Mouse (Mus musculus): ENCODE measurements around the gene AC124108.1. TPM values are rescaled to one million over a fixed set of nuclear protein-coding genes. Genes with fewer than 3 reads are reported as not detected.

AC124108.1 gene
- total RNA-seq, 1 experiment = 5.0 TPM

DNA sequence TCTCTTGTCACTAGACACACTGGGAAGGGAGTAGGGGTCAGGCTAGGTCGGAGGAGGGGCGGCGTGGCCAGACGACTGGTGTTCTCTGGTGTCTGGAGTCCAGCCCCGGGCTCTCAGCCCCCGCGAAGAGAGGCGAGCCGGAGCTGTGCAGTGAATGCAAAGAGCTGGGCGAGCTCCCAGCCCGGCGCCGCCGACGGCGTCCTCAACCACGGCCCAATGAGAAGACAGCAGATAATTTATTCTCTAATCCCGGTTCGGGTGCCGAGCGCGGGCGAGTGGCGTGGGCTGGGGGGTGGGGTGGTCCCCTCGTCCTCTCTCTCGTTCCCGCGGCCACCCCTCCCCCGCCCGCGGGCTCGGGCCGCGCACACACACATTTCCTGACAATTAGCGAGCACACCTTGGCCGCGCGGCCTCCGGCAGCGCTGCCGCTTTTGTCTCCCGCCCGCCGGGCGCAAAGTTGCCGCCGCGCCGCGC lies 1.2 kb upstream of the AC124108.1 start:
- H3K9me3 ChIP-seq (ENCODE audit: control insufficient read depth, insufficient read depth, low read depth, low read length) = no peaks in the 10 kb centered on the region
- H3K4me1 ChIP-seq (ENCODE audit: control insufficient read depth in 2 of 2, insufficient read depth in 2 of 2, low read length in 2 of 2, poor library complexity in 1 of 2) = peaks cover 13 to 19% of the 10 kb centered on the region in 2 experiments
- no peaks in the 10 kb centered on the region for H3K36me3 ChIP-seq (ENCODE audit: control insufficient read depth, insufficient read depth, low read length, poor library complexity, severe bottlenecking)
- peak overlapping the region; percentile 89 for H3K9ac ChIP-seq (ENCODE audit: insufficient read depth, low read depth, low read length, poor library complexity, severe bottlenecking)
- no peak for DNase-seq (ENCODE audit: low read depth, low spot score)
- in situ Hi-C loops (cut with MboI; ENCODE audit: low sequenced_read_pairs in 2 of 2, unreplicated experiment in 2 of 2) = no loop called here
- H3K27ac ChIP-seq (ENCODE audit: insufficient read depth, low read depth, low read length, poor library complexity, severe bottlenecking) = no peak overlapping the region
- peak overlapping the region; percentile 63 to 95 for H3K4me3 ChIP-seq (ENCODE audit: insufficient read depth in 1 of 2, low read depth in 1 of 2, low read length in 2 of 2, poor library complexity in 1 of 2, severe bottlenecking in 1 of 2)
- no peak for TF ChIP-seq MAFK (IDR thresholded peaks at IDR 0.05; ENCODE audit: insufficient read depth, low read depth, low read length)
- no peak for TF ChIP-seq ZNF384 (IDR thresholded peaks at IDR 0.05; ENCODE audit: low read depth, low read length)
- no peak for TF ChIP-seq ZC3H11A (IDR thresholded peaks at IDR 0.05; ENCODE audit: borderline replicate concordance, low read depth, low read length)
- no peak for TF ChIP-seq HCFC1 (IDR thresholded peaks at IDR 0.05; ENCODE audit: borderline replicate concordance, insufficient read depth, low read length)
- TF ChIP-seq CHD2 (IDR thresholded peaks at IDR 0.05; ENCODE audit: low read depth, low read length) = no peak

GRCm38 (mm10) chr1:132190621-132191092 lies 600 bp upstream of the AC124108.1 start:
- H3K9ac ChIP-seq (ENCODE audit: insufficient read depth, low read depth, low read length, poor library complexity, severe bottlenecking) = peak overlapping the region; percentile 89
- no peak for DNase-seq (ENCODE audit: low read depth, low spot score)
- peaks cover 18 to 25% of the 10 kb centered on the region in 2 experiments for H3K4me1 ChIP-seq (ENCODE audit: control insufficient read depth in 2 of 2, insufficient read depth in 2 of 2, low read length in 2 of 2, poor library complexity in 1 of 2)
- no peaks in the 10 kb centered on the region for H3K9me3 ChIP-seq (ENCODE audit: control insufficient read depth, insufficient read depth, low read depth, low read length)
- peak overlapping the region; percentile 35; the same call in 1 of the 2 replicates for H3K27ac ChIP-seq (ENCODE audit: insufficient read depth, low read depth, low read length, poor library complexity, severe bottlenecking)
- in situ Hi-C loops (cut with MboI; ENCODE audit: low sequenced_read_pairs in 2 of 2, unreplicated experiment in 2 of 2) = no loop called here
- TF ChIP-seq MAFK (IDR thresholded peaks at IDR 0.05; ENCODE audit: insufficient read depth, low read depth, low read length) (no peak), HCFC1 (IDR thresholded peaks at IDR 0.05; ENCODE audit: borderline replicate concordance, insufficient read depth, low read length) (0 out of 2 replicates have a peak, but pooled peaks have one; percentile 26)
- H3K36me3 ChIP-seq (ENCODE audit: control insufficient read depth, insufficient read depth, low read length, poor library complexity, severe bottlenecking) = no peaks in the 10 kb centered on the region
- H3K4me3 ChIP-seq (ENCODE audit: insufficient read depth in 1 of 2, low read depth in 1 of 2, low read length in 2 of 2, poor library complexity in 1 of 2, severe bottlenecking in 1 of 2) = peak overlapping the region; percentile 63 to 95

DNA sequence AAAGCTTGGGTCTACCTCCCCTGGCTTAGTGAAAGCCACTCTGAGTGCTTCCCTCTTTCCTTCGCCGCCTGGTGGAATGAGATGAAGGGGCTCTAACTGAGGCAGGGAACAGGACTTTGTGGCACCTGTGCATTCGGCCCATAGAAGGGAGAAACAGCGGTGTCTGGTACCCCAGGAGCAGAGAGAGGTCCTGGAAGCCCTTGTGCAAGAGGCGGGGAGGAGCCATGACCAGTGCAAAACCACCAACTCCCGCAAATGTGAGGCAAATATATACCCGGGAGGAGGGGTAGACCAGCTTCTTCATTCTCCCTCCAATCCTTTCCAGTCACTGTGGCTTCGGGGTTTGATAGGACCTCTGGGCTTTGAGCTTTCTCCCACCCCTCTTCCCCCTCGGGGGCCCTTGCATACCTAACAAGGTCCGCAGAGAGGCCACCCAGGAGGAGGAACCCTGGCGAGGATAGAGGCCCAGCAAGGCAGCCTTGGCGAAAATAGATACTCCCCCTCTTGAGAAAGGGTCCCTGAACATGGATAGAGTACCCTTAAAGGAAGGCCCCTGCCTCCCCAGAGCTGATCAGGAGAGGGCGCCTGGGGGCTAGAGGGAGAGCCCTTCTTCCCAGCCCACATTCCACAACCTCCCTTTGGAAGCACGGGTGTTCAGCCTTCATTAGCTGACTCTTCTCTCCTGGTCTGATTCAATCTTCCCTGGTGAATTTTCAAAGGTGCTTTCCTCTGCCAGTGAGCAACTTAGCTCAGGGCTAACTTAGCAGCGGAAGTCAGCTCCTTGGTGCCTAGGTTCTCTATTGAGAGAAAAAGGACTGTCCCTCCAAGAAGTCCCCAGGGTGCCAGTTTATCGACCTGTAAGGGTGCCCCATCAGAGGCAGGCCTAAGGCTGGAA lies 776 bp downstream of the AC124108.1 start:
- no peak for DNase-seq (ENCODE audit: low read depth, low spot score)

DNA sequence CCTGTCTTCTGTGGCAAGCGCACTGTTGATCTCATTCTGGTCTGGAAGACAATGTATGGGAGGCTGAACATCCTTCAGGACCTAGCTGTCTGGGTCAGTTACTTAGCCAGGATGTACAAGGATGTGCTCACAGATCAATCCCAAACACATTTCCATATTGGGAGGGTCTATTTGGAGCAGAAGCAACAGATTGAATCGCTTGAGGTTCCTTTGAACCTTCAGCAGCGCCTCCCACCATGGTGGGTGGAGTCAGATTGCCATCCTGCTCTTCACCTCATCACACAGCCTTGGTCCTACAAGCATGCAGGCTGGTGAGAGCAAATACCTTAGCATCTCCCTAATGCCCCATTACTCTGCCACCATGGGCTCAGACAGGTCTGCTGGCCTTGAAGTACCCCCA lies 2.5 kb downstream of the AC124108.1 start:
- no peak for DNase-seq (ENCODE audit: low read depth, low spot score)
- Histone ChIP-seq H3K9me3 (ENCODE audit: control insufficient read depth, insufficient read depth, low read depth, low read length) (no peaks in the 10 kb centered on the region), H3K27ac (ENCODE audit: insufficient read depth, low read depth, low read length, poor library complexity, severe bottlenecking) (no peak overlapping the region), H3K4me3 (ENCODE audit: insufficient read depth in 1 of 2, low read depth in 1 of 2, low read length in 2 of 2, poor library complexity in 1 of 2, severe bottlenecking in 1 of 2) (no peak overlapping the region), H3K9ac (ENCODE audit: insufficient read depth, low read depth, low read length, poor library complexity, severe bottlenecking) (no peak overlapping the region), H3K36me3 (ENCODE audit: control insufficient read depth, insufficient read depth, low read length, poor library complexity, severe bottlenecking) (no peaks in the 10 kb centered on the region), H3K4me1 (ENCODE audit: control insufficient read depth in 2 of 2, insufficient read depth in 2 of 2, low read length in 2 of 2, poor library complexity in 1 of 2) (peaks cover 18 to 42% of the 10 kb centered on the region in 2 experiments)
- in situ Hi-C loops (cut with MboI; ENCODE audit: low sequenced_read_pairs in 2 of 2, unreplicated experiment in 2 of 2) = no loop called here
- TF ChIP-seq ZC3H11A (IDR thresholded peaks at IDR 0.05; ENCODE audit: borderline replicate concordance, low read depth, low read length) (no peak), CHD2 (IDR thresholded peaks at IDR 0.05; ENCODE audit: low read depth, low read length) (no peak), HCFC1 (IDR thresholded peaks at IDR 0.05; ENCODE audit: borderline replicate concordance, insufficient read depth, low read length) (no peak), ZNF384 (IDR thresholded peaks at IDR 0.05; ENCODE audit: low read depth, low read length) (no peak), MAFK (IDR thresholded peaks at IDR 0.05; ENCODE audit: insufficient read depth, low read depth, low read length) (no peak)

More for the DNA sequence above, 776 bp downstream of the AC124108.1 start:
- Histone ChIP-seq H3K9me3 (ENCODE audit: control insufficient read depth, insufficient read depth, low read depth, low read length) (no peaks in the 10 kb centered on the region), H3K9ac (ENCODE audit: insufficient read depth, low read depth, low read length, poor library complexity, severe bottlenecking) (peak overlapping the region; percentile 89; the same call in 1 of the 2 replicates), H3K27ac (ENCODE audit: insufficient read depth, low read depth, low read length, poor library complexity, severe bottlenecking) (0 out of 2 replicates have a peak overlapping the region, but pooled peaks have one; percentile 27), H3K4me1 (ENCODE audit: control insufficient read depth in 2 of 2, insufficient read depth in 2 of 2, low read length in 2 of 2, poor library complexity in 1 of 2) (peaks cover 19 to 33% of the 10 kb centered on the region in 2 experiments), H3K4me3 (ENCODE audit: insufficient read depth in 1 of 2, low read depth in 1 of 2, low read length in 2 of 2, poor library complexity in 1 of 2, severe bottlenecking in 1 of 2) (peak overlapping the region; percentile 63 to 95), H3K36me3 (ENCODE audit: control insufficient read depth, insufficient read depth, low read length, poor library complexity, severe bottlenecking) (no peaks in the 10 kb centered on the region)
- TF ChIP-seq ZC3H11A (IDR thresholded peaks at IDR 0.05; ENCODE audit: borderline replicate concordance, low read depth, low read length) (no peak), HCFC1 (IDR thresholded peaks at IDR 0.05; ENCODE audit: borderline replicate concordance, insufficient read depth, low read length) (no peak), CHD2 (IDR thresholded peaks at IDR 0.05; ENCODE audit: low read depth, low read length) (no peak), ZNF384 (IDR thresholded peaks at IDR 0.05; ENCODE audit: low read depth, low read length) (no peak), MAFK (IDR thresholded peaks at IDR 0.05; ENCODE audit: insufficient read depth, low read depth, low read length) (no peak)
- in situ Hi-C loops (cut with MboI; ENCODE audit: low sequenced_read_pairs in 2 of 2, unreplicated experiment in 2 of 2) = no loop called here
